Mouse (Mus musculus) heart, adult 2 months (tissue): Measurements from ENCODE around the gene Igf2r. TPM values are rescaled to one million over a fixed set of nuclear protein-coding genes. Genes with fewer than 3 reads are reported as not detected.

Source experiments
- DNase-seq, 2 experiments: peaks; one replicate each; pipeline ENCODE4 v3.0.0; 2021
- H3K27ac ChIP-seq: fragments of 200-600 bp; 2 replicates; pipeline ENCODE4 v1.8.1; 2022
- H3K27me3 ChIP-seq: fragments of 200-500 bp; 2 replicates; pipeline ENCODE4 v1.6.1; 2012; ENCODE audit warnings: mild to moderate bottlenecking, low read length, inconsistent platforms, mixed read lengths; ENCODE audit not compliant: control insufficient read depth, insufficient read depth
- H3K36me3 ChIP-seq: fragments of 200-500 bp; 2 replicates; pipeline ENCODE4 v1.6.1; 2012; ENCODE audit warnings: low read length, inconsistent platforms; ENCODE audit not compliant: control insufficient read depth, insufficient read depth
- H3K4me1 ChIP-seq: fragments of 200-500 bp; 2 replicates; pipeline ENCODE4 v1.6.1; 2011; ENCODE audit warnings: low read length; ENCODE audit not compliant: control insufficient read depth, insufficient read depth
- H3K4me3 ChIP-seq: fragments of 200-600 bp; 2 replicates; pipeline ENCODE4 v1.8.1; 2022
- H3K79me2 ChIP-seq: fragments of 200-500 bp; replicated peaks from 2 replicates; pipeline ENCODE4 v1.6.1; 2012; ENCODE audit warnings: mild to moderate bottlenecking, inconsistent platforms, low read length, moderate library complexity, mixed read lengths; ENCODE audit not compliant: control insufficient read depth, insufficient read depth
- H3K9ac ChIP-seq: fragments of 200-500 bp; 2 replicates; pipeline ENCODE4 v1.6.1; 2012; ENCODE audit warnings: low read depth, mild to moderate bottlenecking, control low read depth, inconsistent platforms, low read length, mixed read lengths
- CTCF ChIP-seq: fragments of 200-600 bp; IDR thresholded peaks from 2 replicates; pipeline ENCODE4 v1.8.1; 2022; ENCODE audit warnings: antibody characterized with exemption, mild to moderate bottlenecking, moderate library complexity
- EP300 ChIP-seq: fragments of 200-500 bp; IDR thresholded peaks from 2 replicates; pipeline ENCODE4 v1.6.1; 2011; ENCODE audit warnings: low read depth, low read length, control low read depth; ENCODE audit not compliant: insufficient read depth
- POLR2A ChIP-seq: fragments of 200-500 bp; IDR thresholded peaks from 2 replicates; pipeline ENCODE4 v1.6.1; 2011; ENCODE audit warnings: mild to moderate bottlenecking, low read depth, low read length, control low read depth; ENCODE audit not compliant: insufficient read depth
- WGBS: fragments of 180-500 bp; shearing (Covaris S2); methylation state at CpG from one replicate; pipeline ENCODE4 v1.1.7; 2018; 5-methylcytosine and 5-hydroxymethylcytosine counted together
- intact Hi-C: fragments of 180-260 bp; cut with DNase I; formaldehyde crosslinking; loops from one replicate; pipeline ENCODE4 v1.15.1; 2025
- polyA plus RNA-seq: library from polyadenylated mRNA; depleted of rRNA; stranded (reverse); fragments of >200 nt; gene quantifications from 2 replicates; pipeline ENCODE4 v1.2.3, GENCODE M21; 2012
- total RNA-seq, 2 experiments: library from RNA; stranded (reverse); gene quantifications; 2 replicates each; pipeline ENCODE4 v1.2.3; 2021

The Igf2r gene
- total and polyA plus RNA-seq, 3 experiments, result 34.0 to 116 (median 98.9) TPM

DNA sequence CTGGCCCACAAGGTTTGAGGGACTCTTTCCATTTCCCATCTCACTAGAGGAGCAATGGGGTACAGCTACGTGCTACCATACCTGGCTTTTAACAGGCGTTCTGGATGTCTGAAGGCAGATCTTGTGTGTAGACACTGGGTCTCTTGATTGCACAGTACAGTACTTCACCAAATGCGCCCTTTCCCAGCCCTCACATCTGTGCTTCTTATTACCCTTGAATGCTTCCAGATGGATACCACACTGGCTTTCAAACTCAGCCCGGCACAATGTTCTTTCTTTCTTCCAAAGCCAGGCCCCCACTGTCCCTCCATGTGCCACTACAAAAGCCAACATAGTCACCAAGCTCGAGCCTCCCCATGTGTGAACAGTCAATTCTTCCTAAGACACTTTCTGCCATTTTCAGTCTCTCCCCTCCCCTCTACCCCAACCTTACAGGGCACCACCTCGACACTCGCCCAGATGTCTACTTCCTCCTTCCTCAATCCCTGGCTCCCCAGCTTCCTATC lies 97.1 kb downstream of the Igf2r start:
- TF ChIP-seq POLR2A (no peak), EP300 (no peak), CTCF (no peak)
- H3K9ac ChIP-seq, result no peak overlapping the region
- H3K4me3 ChIP-seq, result no peak overlapping the region
- 82% methylated on average over 7 of the region's 7 CpGs for WGBS
- no peaks in the 10 kb centered on the region for H3K27me3 ChIP-seq
- no peaks in the 10 kb centered on the region for H3K79me2 ChIP-seq
- H3K27ac ChIP-seq, result no peak overlapping the region
- H3K4me1 ChIP-seq, result no peaks in the 10 kb centered on the region; the same call in 1 of the 2 replicates
- intact Hi-C loops, result no loop called here
- no peak for DNase-seq
- no peaks in the 10 kb centered on the region for H3K36me3 ChIP-seq

DNA sequence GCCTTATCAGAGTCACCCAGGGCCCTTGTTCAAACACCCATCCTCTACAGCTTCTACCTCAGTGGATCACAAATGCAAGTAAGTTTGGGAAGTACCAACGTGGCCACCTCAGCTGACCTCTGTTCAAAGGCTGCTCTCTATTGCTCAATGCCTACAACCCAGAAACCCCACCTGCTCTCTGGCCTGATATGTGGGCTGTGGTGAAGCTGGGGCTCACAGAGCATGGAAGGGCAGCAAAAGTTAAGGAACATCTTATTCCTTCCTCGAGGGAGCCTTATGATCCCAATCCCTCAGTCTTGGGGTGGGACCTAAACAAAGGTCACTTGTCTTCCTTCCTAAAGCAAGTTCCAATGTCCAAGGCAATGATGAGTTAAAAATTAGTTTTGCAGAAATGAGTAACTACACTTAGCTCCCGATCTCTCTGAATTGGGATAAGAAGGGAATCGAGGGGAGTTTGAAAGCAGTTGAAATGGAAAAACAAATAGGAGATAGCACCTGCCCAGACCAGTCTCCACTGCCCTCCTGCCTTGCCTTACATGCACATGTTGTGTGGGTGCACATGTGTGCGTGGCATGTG lies 98.3 kb downstream of the Igf2r start:
- intact Hi-C loops, result no loop called here
- DNase-seq, result no peak
- Histone ChIP-seq H3K9ac (no peak overlapping the region), H3K27ac (no peak overlapping the region), H3K4me1 (no peaks in the 10 kb centered on the region; the same call in 1 of the 2 replicates), H3K79me2 (no peaks in the 10 kb centered on the region), H3K4me3 (no peak overlapping the region), H3K27me3 (no peaks in the 10 kb centered on the region), H3K36me3 (no peaks in the 10 kb centered on the region)
- no peak for TF ChIP-seq CTCF
- TF ChIP-seq EP300, result no peak
- TF ChIP-seq POLR2A, result no peak
- 80% methylated on average over 5 of the region's 5 CpGs for WGBS

DNA sequence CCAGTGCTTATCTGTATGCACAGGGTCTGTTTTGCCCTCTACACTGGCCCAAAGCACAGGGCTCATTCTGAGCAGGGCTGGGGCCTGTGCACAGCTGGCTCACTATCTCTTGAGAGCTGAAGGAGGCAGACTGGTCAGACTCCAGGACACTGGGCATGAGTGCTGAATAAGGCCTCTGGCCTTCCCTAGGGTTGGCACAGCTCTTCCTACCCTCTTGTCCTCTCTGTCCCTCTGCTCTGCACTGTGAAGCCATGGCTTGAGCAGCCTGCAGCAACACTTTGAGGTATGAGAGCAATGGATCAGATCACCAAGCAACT lies 100.1 kb downstream of the Igf2r start:
- Histone ChIP-seq H3K4me3 (no peak overlapping the region), H3K27me3 (no peaks in the 10 kb centered on the region), H3K27ac (no peak overlapping the region), H3K9ac (no peak overlapping the region), H3K4me1 (no peaks in the 10 kb centered on the region; the same call in 1 of the 2 replicates), H3K36me3 (no peaks in the 10 kb centered on the region), H3K79me2 (no peaks in the 10 kb centered on the region)
- peak in 1 of 2 experiments; percentile 39 for DNase-seq
- intact Hi-C loops, result no loop called here
- TF ChIP-seq EP300, result no peak
- TF ChIP-seq POLR2A, result no peak
- TF ChIP-seq CTCF, result no peak

DNA sequence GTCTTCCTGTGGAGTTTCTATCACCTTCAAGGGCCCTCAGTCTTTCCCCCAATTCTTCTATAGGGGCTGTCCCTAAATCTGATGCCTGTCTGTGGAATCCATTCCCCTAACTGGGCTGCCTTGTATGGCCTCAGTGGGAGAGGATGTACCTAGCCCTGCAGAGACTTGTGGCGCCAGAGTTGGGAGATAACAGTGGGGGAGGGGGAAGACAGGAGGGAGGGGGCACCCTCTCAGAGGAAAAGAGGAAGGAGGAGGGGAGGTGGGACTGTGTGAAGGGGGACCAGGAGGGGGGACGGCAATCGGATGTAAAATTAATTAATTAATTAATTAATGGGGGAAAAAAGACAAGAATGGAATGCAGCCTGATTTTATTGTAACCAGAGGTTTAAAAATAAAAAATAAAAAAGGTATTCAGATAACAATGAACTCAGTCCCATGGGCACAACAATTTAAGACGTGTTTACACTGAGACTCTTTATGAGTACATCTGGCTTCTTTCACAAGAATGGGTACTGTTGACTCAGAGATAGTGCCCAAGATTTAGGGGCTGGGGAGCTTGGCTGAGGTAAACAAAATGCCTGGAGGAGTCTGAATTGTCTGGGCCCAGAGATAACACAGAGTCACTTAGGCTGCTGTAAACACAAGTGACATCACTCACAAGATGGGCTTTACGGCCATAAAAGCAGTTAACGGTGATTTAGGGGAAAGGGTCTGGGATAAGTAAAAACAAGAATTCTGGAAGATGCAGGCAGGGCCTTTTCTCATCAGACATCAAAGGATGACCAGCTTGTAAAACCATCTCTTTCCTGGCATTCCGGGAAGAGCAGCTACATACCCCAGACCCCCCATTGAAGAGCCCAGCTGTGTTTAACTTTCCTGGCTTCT lies 100.7 kb downstream of the Igf2r start:
- 48% methylated on average over 7 of the region's 7 CpGs for whole genome bisulfite sequencing
- Histone ChIP-seq H3K79me2 (no peaks in the 10 kb centered on the region), H3K4me3 (no peak overlapping the region), H3K9ac (no peak overlapping the region), H3K27ac (no peak overlapping the region), H3K27me3 (no peaks in the 10 kb centered on the region), H3K36me3 (no peaks in the 10 kb centered on the region), H3K4me1 (no peaks in the 10 kb centered on the region; the same call in 1 of the 2 replicates)
- intact Hi-C loops, result no loop called here
- no peak for TF ChIP-seq POLR2A
- TF ChIP-seq EP300, result no peak
- no peak for TF ChIP-seq CTCF
- no peak for DNase-seq

DNA sequence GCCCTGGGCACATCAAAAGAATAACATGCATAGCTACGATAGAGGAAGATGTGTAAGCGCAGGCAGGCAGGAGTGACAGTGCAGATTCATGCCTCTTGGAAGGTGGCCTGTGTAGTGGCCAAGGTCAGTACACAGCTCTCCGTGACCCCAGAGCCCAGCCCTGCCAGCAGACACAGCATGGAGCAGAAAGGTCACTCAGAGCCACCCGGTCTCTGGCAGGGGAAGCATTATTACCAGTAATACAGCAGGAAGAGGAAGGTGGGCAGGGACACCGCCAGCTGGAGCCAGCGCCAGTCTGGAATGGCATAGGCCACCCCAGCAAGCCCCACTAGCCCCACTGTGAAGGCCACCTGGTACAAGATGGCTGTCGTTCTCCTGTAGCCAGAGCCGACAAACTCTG lies 105.3 kb downstream of the Igf2r start:
- Histone ChIP-seq H3K27ac (no peak overlapping the region), H3K9ac (no peak overlapping the region), H3K4me1 (no peaks in the 10 kb centered on the region), H3K4me3 (no peak overlapping the region), H3K36me3 (no peaks in the 10 kb centered on the region), H3K79me2 (no peaks in the 10 kb centered on the region), H3K27me3 (no peaks in the 10 kb centered on the region)
- intact Hi-C loops, result loop anchor here (5.0 kb wide), 1 partner anchor 148 kb away; no protein-coding TSS in a partner anchor
- TF ChIP-seq EP300, result no peak
- no peak for TF ChIP-seq POLR2A
- TF ChIP-seq CTCF, result no peak
- WGBS, result 65% methylated on average over 8 of the region's 8 CpGs
- peak in 1 of 2 experiments; percentile 30 for DNase-seq
